Mouse (Mus musculus) CH12.LX (cell line): ENCODE results near the gene Phc1. TPM values are rescaled to one million over a fixed set of nuclear protein-coding genes. Genes with fewer than 3 reads are reported as not detected.

Experiments used
- DNase-seq: peaks from one replicate; pipeline ENCODE4 v3.0.0-alpha.2; 2013; ENCODE audit errors: extremely low read depth
- H3K27ac ChIP-seq: 2 replicates; pipeline ENCODE4 v1.5.1; 2012; ENCODE audit warnings: low read depth, mild to moderate bottlenecking, control low read depth, moderate library complexity; ENCODE audit not compliant: insufficient read depth
- H3K27me3 ChIP-seq: replicated peaks from 2 replicates; pipeline ENCODE3; 2012; ENCODE audit warnings: inconsistent platforms
- H3K36me3 ChIP-seq, 2 experiments: replicated peaks in 1 of 2; 2 replicates each; pipeline versions ENCODE3 to v1.6.1; 2012; ENCODE audit warnings: inconsistent platforms in 1 of 2, low read length in 1 of 2, mild to moderate bottlenecking in 1 of 2, mixed read lengths in 1 of 2, moderate library complexity in 1 of 2; ENCODE audit not compliant: control insufficient read depth in 1 of 2, insufficient read depth in 1 of 2
- H3K4me1 ChIP-seq, 2 experiments: 2 replicates each; pipeline ENCODE4 v1.6.1; 2012; ENCODE audit warnings: inconsistent platforms in 1 of 2, moderate library complexity in 1 of 2; ENCODE audit not compliant: insufficient read depth in 2 of 2, control insufficient read depth in 1 of 2
- H3K4me2 ChIP-seq: 2 replicates; pipeline ENCODE4 v1.6.1; 2012; ENCODE audit warnings: low read depth, mild to moderate bottlenecking, control low read depth; ENCODE audit not compliant: poor library complexity, insufficient read depth, severe bottlenecking
- H3K4me3 ChIP-seq, 3 experiments: fragments of 150-350 bp in 1 of 3; sonication (generic) in 1 of 3; replicated peaks in 1 of 3; 2 replicates each; pipeline versions ENCODE3 to v1.5.1; 2011 to 2012; ENCODE audit warnings: low read depth in 2 of 3, low read length in 2 of 3, mild to moderate bottlenecking in 2 of 3, moderate library complexity in 2 of 3, control low read depth in 1 of 3, improper control_type of control experiment in 1 of 3, inconsistent platforms in 1 of 3, mixed read lengths in 1 of 3; ENCODE audit not compliant: poor library complexity in 1 of 3
- H3K79me2 ChIP-seq: replicated peaks from 2 replicates; pipeline ENCODE4 v1.6.1; 2012; ENCODE audit warnings: mild to moderate bottlenecking, moderate library complexity; ENCODE audit not compliant: control insufficient read depth, poor library complexity, insufficient read depth, severe bottlenecking; ENCODE audit errors: extremely low read depth
- H3K9ac ChIP-seq: 2 replicates; pipeline ENCODE4 v1.6.1; 2012; ENCODE audit warnings: low read depth, mild to moderate bottlenecking, control low read depth, moderate library complexity; ENCODE audit not compliant: insufficient read depth
- H3K9me3 ChIP-seq: replicated peaks from 2 replicates; pipeline ENCODE3; 2012; ENCODE audit warnings: low read length, inconsistent platforms, mixed read lengths
- BHLHE40 ChIP-seq: IDR thresholded peaks from 2 replicates; pipeline ENCODE4 v1.6.1; 2011; ENCODE audit warnings: mild to moderate bottlenecking, low read depth, low read length, improper control_type of control experiment
- CHD1 ChIP-seq: IDR thresholded peaks from 2 replicates; pipeline ENCODE4 v1.6.1; 2012; ENCODE audit warnings: low read depth, low read length, improper control_type of control experiment, inconsistent platforms
- CHD2 ChIP-seq: IDR thresholded peaks from 2 replicates; pipeline ENCODE4 v1.6.1; 2011; ENCODE audit warnings: low read length, improper control_type of control experiment
- CTCF ChIP-seq, 2 experiments: IDR thresholded peaks in 1 of 2; conservative IDR thresholded peaks in 1 of 2; 2 replicates each; pipeline ENCODE4 v1.5.1; 2011 to 2012; ENCODE audit warnings: low read depth in 2 of 2, low read length in 2 of 2, improper control_type of control experiment in 1 of 2, inconsistent platforms in 1 of 2, mild to moderate bottlenecking in 1 of 2, moderate library complexity in 1 of 2
- ELF1 ChIP-seq: IDR thresholded peaks from 2 replicates; pipeline ENCODE4 v1.6.1; 2014; ENCODE audit warnings: low read depth, mild to moderate bottlenecking, inconsistent platforms, low read length, improper control_type of control experiment
- ETS1 ChIP-seq: conservative IDR thresholded peaks from 2 replicates; pipeline ENCODE4 v1.6.1; 2012; ENCODE audit warnings: low read depth, mild to moderate bottlenecking, inconsistent platforms, low read length, improper control_type of control experiment, moderate library complexity
- GABPA ChIP-seq: IDR thresholded peaks from 2 replicates; pipeline ENCODE4 v1.6.1; 2012; ENCODE audit warnings: low read depth, low read length, improper control_type of control experiment, inconsistent platforms; ENCODE audit not compliant: insufficient replicate concordance
- HCFC1 ChIP-seq: IDR thresholded peaks from 2 replicates; pipeline ENCODE4 v1.6.1; 2012; ENCODE audit warnings: low read depth, mild to moderate bottlenecking, inconsistent platforms, low read length, improper control_type of control experiment
- IRF4 ChIP-seq: IDR thresholded peaks from 2 replicates; pipeline ENCODE4 v1.6.1; 2014; ENCODE audit warnings: low read depth, mild to moderate bottlenecking, inconsistent platforms, low read length, improper control_type of control experiment
- JUND ChIP-seq: conservative IDR thresholded peaks from 2 replicates; pipeline ENCODE4 v1.6.1; 2011; ENCODE audit warnings: low read depth, low read length, improper control_type of control experiment
- KAT2A ChIP-seq: IDR thresholded peaks from 2 replicates; pipeline ENCODE4 v1.6.1; 2012; ENCODE audit warnings: low read length, improper control_type of control experiment, inconsistent platforms; ENCODE audit not compliant: insufficient replicate concordance
- MAFK ChIP-seq: IDR thresholded peaks from 2 replicates; pipeline ENCODE4 v1.6.1; 2011; ENCODE audit warnings: low read length, improper control_type of control experiment; ENCODE audit not compliant: insufficient replicate concordance
- MAX ChIP-seq: IDR thresholded peaks from 2 replicates; pipeline ENCODE4 v1.6.1; 2011; ENCODE audit warnings: low read length, improper control_type of control experiment
- MAZ ChIP-seq: IDR thresholded peaks from 2 replicates; pipeline ENCODE4 v1.6.1; 2012; ENCODE audit warnings: low read depth, mild to moderate bottlenecking, inconsistent platforms, low read length, improper control_type of control experiment, moderate library complexity
- MEF2A ChIP-seq: IDR thresholded peaks from 2 replicates; pipeline ENCODE4 v1.6.1; 2014; ENCODE audit warnings: low read depth, mild to moderate bottlenecking, inconsistent platforms, low read length, improper control_type of control experiment, borderline replicate concordance
- MXI1 ChIP-seq: IDR thresholded peaks from 2 replicates; pipeline ENCODE4 v1.6.1; 2011; ENCODE audit warnings: mild to moderate bottlenecking, low read depth, low read length, improper control_type of control experiment
- NELFE ChIP-seq: IDR thresholded peaks from 2 replicates; pipeline ENCODE4 v1.6.1; 2011; ENCODE audit warnings: low read depth, low read length, improper control_type of control experiment
- NRF1 ChIP-seq: IDR thresholded peaks from 2 replicates; pipeline ENCODE4 v1.6.1; 2014; ENCODE audit warnings: low read depth, mild to moderate bottlenecking, inconsistent platforms, low read length, improper control_type of control experiment, moderate library complexity
- PAX5 ChIP-seq: IDR thresholded peaks from 2 replicates; pipeline ENCODE4 v1.6.1; 2012; ENCODE audit warnings: low read length, inconsistent platforms, mixed read lengths
- POLR2A ChIP-seq: IDR thresholded peaks from 2 replicates; pipeline ENCODE4 v1.6.1; 2011; ENCODE audit warnings: low read depth, mild to moderate bottlenecking, improper control_type of control experiment, low read length
- POLR2AphosphoS2 ChIP-seq: IDR thresholded peaks from 2 replicates; pipeline ENCODE4 v1.6.1; 2011; ENCODE audit warnings: low read depth, low read length, improper control_type of control experiment
- RAD21 ChIP-seq: IDR thresholded peaks from 2 replicates; pipeline ENCODE4 v1.6.1; 2011; ENCODE audit warnings: low read depth, mild to moderate bottlenecking, low read length, improper control_type of control experiment, moderate library complexity
- SIN3A ChIP-seq: IDR thresholded peaks from 2 replicates; pipeline ENCODE4 v1.6.1; 2012; ENCODE audit warnings: low read length, improper control_type of control experiment, inconsistent platforms
- SMC3 ChIP-seq: IDR thresholded peaks from 2 replicates; pipeline ENCODE4 v1.6.1; 2011; ENCODE audit warnings: low read depth, low read length, improper control_type of control experiment
- TBP ChIP-seq: conservative IDR thresholded peaks from 2 replicates; pipeline ENCODE4 v1.6.1; 2011; ENCODE audit warnings: low read depth, low read length, improper control_type of control experiment
- TCF12 ChIP-seq: IDR thresholded peaks from 2 replicates; pipeline ENCODE4 v1.6.1; 2014; ENCODE audit warnings: low read depth, mild to moderate bottlenecking, inconsistent platforms, low read length, improper control_type of control experiment
- USF1 ChIP-seq: IDR thresholded peaks from 2 replicates; pipeline ENCODE4 v1.6.1; 2014; ENCODE audit warnings: low read depth, mild to moderate bottlenecking, inconsistent platforms, low read length, improper control_type of control experiment
- USF2 ChIP-seq: conservative IDR thresholded peaks from 2 replicates; pipeline ENCODE4 v1.6.1; 2011; ENCODE audit warnings: low read depth, low read length, improper control_type of control experiment
- ZMIZ1 ChIP-seq: IDR thresholded peaks from 2 replicates; pipeline ENCODE4 v1.6.1; 2012; ENCODE audit warnings: low read depth, mild to moderate bottlenecking, inconsistent platforms, low read length, improper control_type of control experiment
- dilution Hi-C: fragments of 300-500 bp; cut with MboI; formaldehyde crosslinking; loops from 2 replicates; pipeline ENCODE4 v1.14.3; 2020; ENCODE audit warnings: low sequenced_read_pairs; ENCODE audit not compliant: extremely low pct_unique_long_range_greater_than_20kb, extremely low pct_ligation_motif_present
- in situ Hi-C: fragments of 300-500 bp; cut with MboI; formaldehyde crosslinking; loops from 3 replicates; pipeline ENCODE4 v1.14.3; 2019; ENCODE audit warnings: low sequenced_read_pairs, low pct_ligation_motif_present, low pct_unique_long_range_greater_than_20kb, mixed read lengths
- polyA plus RNA-seq: library from polyadenylated mRNA; unstranded; fragments of >175 nt; gene quantifications from 2 replicates; pipeline ENCODE4 v1.2.1, GENCODE M21; 2012; ENCODE audit warnings: low read depth; ENCODE audit not compliant: insufficient read length
- total RNA-seq, 2 experiments: library from RNA; depleted of rRNA; stranded (reverse); fragments of 300-350 nt in 1 of 2; fragments of >200 nt in 1 of 2; gene quantifications; 2 replicates each; pipeline ENCODE4 v1.2.3; 2012 to 2014

Gene Phc1
- total and polyA plus RNA-seq, 3 experiments: 2.9 to 13.8 (median 6.5) TPM

- DNase-seq: no peak
- Histone ChIP-seq H3K9ac (peak overlapping the region; percentile 94), H3K36me3 (peaks cover 17 to 35% of the 10 kb centered on the region in 2 experiments), H3K4me2 (peak overlapping the region; percentile 99), H3K79me2 (peaks cover 36% of the 10 kb centered on the region), H3K27ac (no peak overlapping the region), H3K9me3 (no peaks in the 10 kb centered on the region), H3K4me1 (peaks cover 0 to 38% of the 10 kb centered on the region in 2 experiments; a peak in 2 of 4 replicates), H3K4me3 (peak overlapping the region; percentile 92 to 95 (median 94)), H3K27me3 (no peaks in the 10 kb centered on the region)
- dilution Hi-C loops (no loop called here), in situ Hi-C loops (loop anchor here (5.0 kb wide), 2 partner anchors 52 to 83 kb away; no protein-coding TSS in a partner anchor)
- no peak for TF ChIP-seq USF1
- 0 out of 2 replicates have a peak, but pooled peaks have one; percentile 15 for TF ChIP-seq ETS1
Measured at GRCm38 (mm10) chr6:122309446-122309960, 30.9 kb downstream of the Phc1 start.

- dilution Hi-C loops (no loop called here), in situ Hi-C loops (loop anchor here (5.0 kb wide), 2 partner anchors 51 to 84 kb away; no protein-coding TSS in a partner anchor)
- Histone ChIP-seq H3K36me3 (peaks cover 11 to 28% of the 10 kb centered on the region in 2 experiments), H3K27ac (peak within 1 kb of the TSS; percentile 45), H3K79me2 (peaks cover 36% of the 10 kb centered on the region), H3K27me3 (no peaks in the 10 kb centered on the region), H3K4me1 (peaks cover 0 to 46% of the 10 kb centered on the region in 2 experiments; a peak in 3 of 4 replicates), H3K4me3 (peak within 1 kb of the TSS; percentile 92 to 95 (median 94)), H3K4me2 (peak within 1 kb of the TSS; percentile 99), H3K9me3 (no peaks in the 10 kb centered on the region), H3K9ac (peak within 1 kb of the TSS; percentile 94)
- DNase-seq: peak; percentile 98
- TF ChIP-seq MAFK: no peak
- TF ChIP-seq POLR2AphosphoS2: peak; percentile 67; the same call in 1 of the 2 replicates
- TF ChIP-seq MAZ: peak; percentile 78
- TF ChIP-seq SIN3A: 0 out of 2 replicates have a peak, but pooled peaks have one; percentile 91
- TF ChIP-seq POLR2A: peak; percentile 84
- 0 out of 2 replicates have a peak, but pooled peaks have one; percentile 15 for TF ChIP-seq MEF2A
- TF ChIP-seq ZMIZ1: peak; percentile 85
- peak; percentile 94 for TF ChIP-seq HCFC1
- TF ChIP-seq NELFE: peak; percentile 91
- TF ChIP-seq IRF4: 0 out of 2 replicates have a peak, but pooled peaks have one; percentile 9
- TF ChIP-seq CHD2: peak; percentile 26; the same call in 1 of the 2 replicates
- peak; percentile 95 for TF ChIP-seq RAD21
- 0 out of 2 replicates have a peak, but pooled peaks have one; percentile 22 for TF ChIP-seq TBP
- TF ChIP-seq NRF1: peak; percentile 73
- peak; percentile 70 for TF ChIP-seq TCF12
- no peak for TF ChIP-seq USF2
- TF ChIP-seq SMC3: peak; percentile 82
- TF ChIP-seq CTCF (conservative IDR thresholded peaks at IDR 0.05 in 1 of 2, IDR thresholded peaks at IDR 0.05 in 1 of 2; ENCODE audit: low read depth in 2 of 2, low read length in 2 of 2): peak; percentile 58 to 96
- peak; percentile 71 for TF ChIP-seq MAX
- no peak; the same call in 1 of the 2 replicates for TF ChIP-seq USF1
- TF ChIP-seq KAT2A: peak; percentile 94; the same call in 1 of the 2 replicates
- TF ChIP-seq BHLHE40: peak; percentile 75
- TF ChIP-seq CHD1: no peak
- TF ChIP-seq ETS1: peak; percentile 40
- no peak for TF ChIP-seq PAX5
- peak; percentile 94 for TF ChIP-seq ELF1
- peak; percentile 49; the same call in 1 of the 2 replicates for TF ChIP-seq GABPA
- TF ChIP-seq MXI1: peak; percentile 95
- no peak for TF ChIP-seq JUND
Measured at GRCm38 (mm10) chr6:122308505-122309393, 31.6 kb downstream of the Phc1 start, which contains the start of gene M6pr. Gene M6pr (plus strand): TSS chr6:122308720.
